22 mouse cellular contexts compared by ENCODE assay signal in the genomic region with DNA sequence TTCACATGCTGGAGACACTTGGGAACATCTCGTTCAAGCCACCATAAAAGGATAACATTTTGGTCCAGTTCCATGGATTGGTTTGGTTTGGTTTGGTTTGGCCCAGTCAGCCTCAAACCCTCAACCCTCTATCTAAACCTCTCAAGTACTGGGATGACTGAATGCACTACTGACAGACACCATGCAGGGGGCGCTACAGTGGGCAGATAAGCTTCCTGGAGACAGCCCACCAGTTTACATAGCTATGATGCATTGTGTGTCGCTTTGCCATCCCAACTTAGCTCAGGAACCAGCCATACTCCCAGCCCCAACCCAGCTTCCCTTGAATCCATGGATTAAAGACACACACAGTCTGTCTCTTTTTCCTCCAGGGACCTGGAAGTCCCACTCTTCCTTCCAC. TPM values are rescaled to one million over a fixed set of nuclear protein-coding genes. Genes with fewer than 3 reads are reported as not detected.
DNase-seq lines count a peak whose midpoint lies in the region; ATAC-seq and TF ChIP-seq lines count a peak whose summit lies in the region.
"Had no signal": no experiment of that assay in that cellular context is flagged by ENCODE, and none has a peak within 500 bp of the region (broad histone marks: within the 10 kb centered on the region; RNA-seq: fewer than 3 reads in every experiment).

No protein-coding gene starts in this region.

- no peak for DNase-seq in liver, embryonic 14.5 days (ENCODE audit: low read depth in 3 of 3, low spot score in 3 of 3)
- DNase-seq in liver, embryonic 11.5 days (ENCODE audit: low spot score) = no peak
- DNase-seq in thymus, postnatal 4 days = peak; percentile 38
- DNase-seq in thymus, adult 18-20 months = no peak
- peak; percentile 49 for DNase-seq in ZHBTc4 (ENCODE audit: low read depth, low spot score)
- DNase-seq in left cerebral cortex, postnatal 4 days = no peak
- no peak for DNase-seq in gastrocnemius, postnatal 4 days (ENCODE audit: low spot score in 2 of 2)
- DNase-seq: adrenal gland, adult 8-10 months; cerebellum, postnatal 10 days; gastrocnemius, postnatal 25 days; kidney, adult 9 months; kidney, postnatal 25 days; layer of hippocampus, adult 9-11 months; right cerebral cortex, postnatal 14 days had no signal

- no peaks in the 10 kb centered on the region for H3K9me3 ChIP-seq in liver, embryonic 14.5 days (ENCODE audit: control insufficient read depth, low read length)
- H3K9me3 ChIP-seq in liver, embryonic 11.5 days (ENCODE audit: control insufficient read depth, low read length) = no peaks in the 10 kb centered on the region
- H3K9me3 ChIP-seq: embryonic facial prominence, embryonic 13.5 days; forebrain, embryonic 15.5 days; hindbrain, embryonic 12.5 days; liver, embryonic 15.5 days; stomach, embryonic 15.5 days had no signal

- H3K36me3 ChIP-seq in liver, embryonic 14.5 days (replicated peaks; ENCODE audit: control insufficient read depth, insufficient read depth, low read depth) = no peaks in the 10 kb centered on the region
- H3K36me3 ChIP-seq in liver, embryonic 11.5 days (ENCODE audit: control insufficient read depth, insufficient read depth, low read length) = no peaks in the 10 kb centered on the region
- H3K36me3 ChIP-seq: embryonic facial prominence, embryonic 13.5 days; forebrain, embryonic 15.5 days; hindbrain, embryonic 12.5 days; liver, embryonic 15.5 days; stomach, embryonic 15.5 days had no signal

- 45% methylated on average over 3 of the region's 3 CpGs for WGBS in liver, embryonic 14.5 days (ENCODE audit: insufficient replicate concordance)
- 52% methylated on average over 3 of the region's 3 CpGs for WGBS in liver, embryonic 11.5 days

- peak; percentile 50 for TF ChIP-seq CTCF in liver, embryonic 14.5 days (IDR thresholded peaks at IDR 0.05; ENCODE audit: low read depth)

- H3K27ac ChIP-seq in liver, embryonic 14.5 days = no peak overlapping the region
- no peak overlapping the region for H3K27ac ChIP-seq in liver, embryonic 11.5 days (ENCODE audit: low read depth, low read length)
- H3K27ac ChIP-seq: embryonic facial prominence, embryonic 13.5 days; forebrain, embryonic 15.5 days; hindbrain, embryonic 12.5 days; liver, embryonic 15.5 days; stomach, embryonic 15.5 days had no signal

- no peak for TF ChIP-seq EP300 in liver, embryonic 14.5 days (IDR thresholded peaks at IDR 0.05; ENCODE audit: low read depth)

- no peak overlapping the region for H3K4me2 ChIP-seq in liver, embryonic 14.5 days (ENCODE audit: low read depth)
- no peak overlapping the region for H3K4me2 ChIP-seq in liver, embryonic 11.5 days
- H3K4me2 ChIP-seq: embryonic facial prominence, embryonic 13.5 days; forebrain, embryonic 15.5 days; hindbrain, embryonic 12.5 days; liver, embryonic 15.5 days; stomach, embryonic 15.5 days had no signal

- H3K4me3 ChIP-seq in liver, embryonic 14.5 days (ENCODE audit: insufficient read depth in 1 of 2, low read depth in 2 of 2, low read length in 2 of 2) = no peak overlapping the region
- H3K4me3 ChIP-seq in liver, embryonic 11.5 days (ENCODE audit: low read depth, low read length) = no peak overlapping the region
- H3K4me3 ChIP-seq: embryonic facial prominence, embryonic 13.5 days; forebrain, embryonic 15.5 days; hindbrain, embryonic 12.5 days; liver, embryonic 15.5 days; stomach, embryonic 15.5 days had no signal

- no peaks in the 10 kb centered on the region for H3K27me3 ChIP-seq in liver, embryonic 14.5 days (ENCODE audit: control insufficient read depth, insufficient read depth, low read length)
- no peaks in the 10 kb centered on the region for H3K27me3 ChIP-seq in liver, embryonic 11.5 days (replicated peaks; ENCODE audit: control insufficient read depth, insufficient read depth, low read length)
- H3K27me3 ChIP-seq: embryonic facial prominence, embryonic 13.5 days; forebrain, embryonic 15.5 days; hindbrain, embryonic 12.5 days; liver, embryonic 15.5 days; stomach, embryonic 15.5 days had no signal

- intact Hi-C loops in left cerebral cortex, postnatal 4 days (cut with DNase I) = no loop called here

- H3K9ac ChIP-seq in liver, embryonic 14.5 days (replicated peaks) = no peak overlapping the region
- H3K9ac ChIP-seq in liver, embryonic 11.5 days (ENCODE audit: low read depth, low read length) = no peak overlapping the region
- H3K9ac ChIP-seq: embryonic facial prominence, embryonic 13.5 days; forebrain, embryonic 15.5 days; hindbrain, embryonic 12.5 days; liver, embryonic 15.5 days; stomach, embryonic 15.5 days had no signal

- ATAC-seq in liver, embryonic 14.5 days (ENCODE audit: insufficient read depth) = no peak
- ATAC-seq in liver, embryonic 11.5 days (replicated peaks; ENCODE audit: low FRiP score) = no peak
- ATAC-seq: forebrain, embryonic 15.5 days; inflammation-experienced regulatory T-cells, adult 6 months; midbrain, embryonic 16.5 days had no signal

- peaks cover 17 to 26% of the 10 kb centered on the region in 2 experiments for H3K4me1 ChIP-seq in liver, embryonic 14.5 days (replicated peaks; ENCODE audit: control insufficient read depth in 2 of 2, insufficient read depth in 2 of 2, low read length in 1 of 2)
- H3K4me1 ChIP-seq in liver, embryonic 11.5 days (replicated peaks; ENCODE audit: control insufficient read depth, insufficient read depth, low read length) = peaks cover 10% of the 10 kb centered on the region
- H3K4me1 ChIP-seq: embryonic facial prominence, embryonic 13.5 days; forebrain, embryonic 15.5 days; stomach, embryonic 15.5 days had no signal

RNA-seq across cellular contexts. Expression of gene 4930524J08Rik, which starts 29.6 kb away (rescaled TPM):
- polyA plus RNA-seq in liver, embryonic 14.5 days (2012; rRNA removed) = 1.5 and 2.3 TPM in 2 replicates
- 0.25 and 0.47 TPM in 2 replicates for polyA plus RNA-seq in liver, embryonic 14.5 days (2014; fragmentation: Nextera tagmentation; extraction: Ambion mirVana)
- 1.3 and 1.9 TPM in 2 replicates for polyA plus RNA-seq in liver, embryonic 11.5 days (2014; fragmentation: Nextera tagmentation; extraction: Ambion mirVana)
- 1 to 10 TPM; 3.0 to 4.3 TPM for total RNA-seq in left cerebral cortex, postnatal 4 days (2021)
- total RNA-seq in gastrocnemius, postnatal 4 days (2021) = 1 to 10 TPM; 2.6 to 2.8 TPM
- total RNA-seq: neutrophil, adult 5-6 weeks had no signal
- polyA plus RNA-seq: inflammation-experienced regulatory T-cells, adult 6 months had no signal

RNA-seq across cellular contexts. Expression of gene Hnrnpd, which starts 29.7 kb away (rescaled TPM):
- 68.1 and 157 TPM in 2 replicates for polyA plus RNA-seq in liver, embryonic 14.5 days (2012; rRNA removed)
- 62.4 and 64.4 TPM in 2 replicates for polyA plus RNA-seq in liver, embryonic 14.5 days (2014; fragmentation: Nextera tagmentation; extraction: Ambion mirVana)
- polyA plus RNA-seq in liver, embryonic 11.5 days (2014; fragmentation: Nextera tagmentation; extraction: Ambion mirVana) = 150 and 152 TPM in 2 replicates
- total RNA-seq in left cerebral cortex, postnatal 4 days (2021) = 100 to 1,000 TPM; 366 to 370 TPM
- 100 to 1,000 TPM; 214 to 238 TPM for total RNA-seq in gastrocnemius, postnatal 4 days (2021)

RNA-seq across cellular contexts. Expression of gene Hnrnpdl, which starts 31.0 kb away (rescaled TPM):
- 77.5 and 115 TPM in 2 replicates for polyA plus RNA-seq in liver, embryonic 14.5 days (2012; rRNA removed)
- polyA plus RNA-seq in liver, embryonic 14.5 days (2014; fragmentation: Nextera tagmentation; extraction: Ambion mirVana) = 49.2 and 57.2 TPM in 2 replicates
- polyA plus RNA-seq in liver, embryonic 11.5 days (2014; fragmentation: Nextera tagmentation; extraction: Ambion mirVana) = 143 and 157 TPM in 2 replicates
- 100 to 1,000 TPM; 259 to 272 TPM for total RNA-seq in left cerebral cortex, postnatal 4 days (2021)
- total RNA-seq in gastrocnemius, postnatal 4 days (2021) = 100 to 1,000 TPM; 116 to 132 TPM

RNA-seq across cellular contexts. Expression of gene Enoph1, which starts 31.3 kb away (rescaled TPM):
- polyA plus RNA-seq in liver, embryonic 14.5 days (2012; rRNA removed) = 9.5 and 14.3 TPM in 2 replicates
- 14.7 and 15.1 TPM in 2 replicates for polyA plus RNA-seq in liver, embryonic 14.5 days (2014; fragmentation: Nextera tagmentation; extraction: Ambion mirVana)
- 52.6 and 61.2 TPM in 2 replicates for polyA plus RNA-seq in liver, embryonic 11.5 days (2014; fragmentation: Nextera tagmentation; extraction: Ambion mirVana)
- total RNA-seq in left cerebral cortex, postnatal 4 days (2021) = 10 to 100 TPM; 53.3 to 54.6 TPM
- 10 to 100 TPM; 13.9 to 14.7 TPM for total RNA-seq in gastrocnemius, postnatal 4 days (2021)

Comparison
In these comparisons a context has a peak if more than half of its experiments do, and no peak if none do; other contexts are left out.
1. DNase-seq: peak in thymus, postnatal 4 days (single experiment) and ZHBTc4 (single experiment); none in liver, embryonic 14.5 days (0 of 3), liver, embryonic 11.5 days (single experiment), thymus, adult 18-20 months (0 of 2), left cerebral cortex, postnatal 4 days (single experiment) and gastrocnemius, postnatal 4 days (0 of 2).